Mouse (Mus musculus): ENCODE results near the gene Tmem89. TPM values are rescaled to one million over a fixed set of nuclear protein-coding genes. Genes with fewer than 3 reads are reported as not detected.
A peak's percentile ranks its signal among the peaks of the same experiment; 100 is the strongest.

Tmem89 gene
- polyA plus RNA-seq, 1 experiment from 2014 or later = not detected

GRCm38 (mm10) chr9:108936418-108937364 lies 22.3 kb downstream of the Tmem89 start, which contains the start of gene Uqcrc1:
Gene Uqcrc1, plus strand, starts transcription at chr9:108936633.
- H3K27me3 ChIP-seq (ENCODE audit: control insufficient read depth, insufficient read depth, low read length) = no peaks in the 10 kb centered on the region
- H3K9me3 ChIP-seq (ENCODE audit: control insufficient read depth, low read length) = no peaks in the 10 kb centered on the region
- H3K36me3 ChIP-seq (ENCODE audit: control insufficient read depth, insufficient read depth, low read length) = peaks cover 38% of the 10 kb centered on the region
- peak within 1 kb of the TSS; percentile 73 to 97 for H3K4me3 ChIP-seq (ENCODE audit: control insufficient read depth in 1 of 2, insufficient read depth in 1 of 2, low read depth in 1 of 2, low read length in 2 of 2)
- peak within 1 kb of the TSS; percentile 98 for H3K9ac ChIP-seq (ENCODE audit: low read length)
- peak within 1 kb of the TSS; percentile 66 to 88 for H3K27ac ChIP-seq (replicated peaks in 1 of 2; ENCODE audit: control insufficient read depth in 1 of 2, insufficient read depth in 1 of 2, low read depth in 2 of 2, low read length in 2 of 2)
- peak within 1 kb of the TSS; percentile 76 for H3K4me2 ChIP-seq (ENCODE audit: low read length)
- under 1% methylated on average over 58 of the region's 58 CpGs for WGBS
- peak; percentile 75 for ATAC-seq (ENCODE audit: insufficient number of reproducible peaks, insufficient read depth, low FRiP score, low read depth)
- peaks cover 0 to 4% of the 10 kb centered on the region in 2 experiments; a peak in 2 of 4 replicates for H3K4me1 ChIP-seq (ENCODE audit: control insufficient read depth in 2 of 2, insufficient read depth in 2 of 2, low read length in 2 of 2)

- Histone ChIP-seq H3K4me2 (ENCODE audit: low read length) (no peak overlapping the region), H3K9ac (ENCODE audit: low read length) (no peak overlapping the region), H3K27me3 (ENCODE audit: control insufficient read depth, insufficient read depth, low read length) (no peaks in the 10 kb centered on the region), H3K36me3 (ENCODE audit: control insufficient read depth, insufficient read depth, low read length) (peaks cover 96% of the 10 kb centered on the region), H3K9me3 (ENCODE audit: control insufficient read depth, low read length) (no peaks in the 10 kb centered on the region), H3K4me3 (ENCODE audit: control insufficient read depth in 1 of 2, insufficient read depth in 1 of 2, low read depth in 1 of 2, low read length in 2 of 2) (no peak overlapping the region), H3K4me1 (ENCODE audit: control insufficient read depth in 2 of 2, insufficient read depth in 2 of 2, low read length in 2 of 2) (peaks cover 10 to 18% of the 10 kb centered on the region in 2 experiments; a peak in 3 of 4 replicates), H3K27ac (replicated peaks in 1 of 2; ENCODE audit: control insufficient read depth in 1 of 2, insufficient read depth in 1 of 2, low read depth in 2 of 2, low read length in 2 of 2) (no peak overlapping the region)
- 68% methylated on average over 9 of the region's 9 CpGs for WGBS
- ATAC-seq (ENCODE audit: insufficient number of reproducible peaks, insufficient read depth, low FRiP score, low read depth) = no peak
These were observed 30.7 kb downstream of the Tmem89 start for GRCm38 (mm10) chr9:108945111-108945510.

GRCm38 (mm10) chr9:108945608-108946007 lies 31.2 kb downstream of the Tmem89 start:
- H3K27ac ChIP-seq (replicated peaks in 1 of 2; ENCODE audit: control insufficient read depth in 1 of 2, insufficient read depth in 1 of 2, low read depth in 2 of 2, low read length in 2 of 2) = no peak overlapping the region
- no peak overlapping the region for H3K4me3 ChIP-seq (ENCODE audit: control insufficient read depth in 1 of 2, insufficient read depth in 1 of 2, low read depth in 1 of 2, low read length in 2 of 2)
- WGBS = 89% methylated on average over 5 of the region's 5 CpGs
- no peak overlapping the region for H3K4me2 ChIP-seq (ENCODE audit: low read length)
- no peaks in the 10 kb centered on the region for H3K9me3 ChIP-seq (ENCODE audit: control insufficient read depth, low read length)
- no peaks in the 10 kb centered on the region for H3K27me3 ChIP-seq (ENCODE audit: control insufficient read depth, insufficient read depth, low read length)
- peaks cover 12 to 19% of the 10 kb centered on the region in 2 experiments; a peak in 3 of 4 replicates for H3K4me1 ChIP-seq (ENCODE audit: control insufficient read depth in 2 of 2, insufficient read depth in 2 of 2, low read length in 2 of 2)
- peaks cover 96% of the 10 kb centered on the region for H3K36me3 ChIP-seq (ENCODE audit: control insufficient read depth, insufficient read depth, low read length)
- ATAC-seq (ENCODE audit: insufficient number of reproducible peaks, insufficient read depth, low FRiP score, low read depth) = no peak
- no peak overlapping the region for H3K9ac ChIP-seq (ENCODE audit: low read length)

- Histone ChIP-seq H3K4me1 (ENCODE audit: control insufficient read depth in 2 of 2, insufficient read depth in 2 of 2, low read length in 2 of 2) (peaks cover 14 to 34% of the 10 kb centered on the region in 2 experiments; a peak in 3 of 4 replicates), H3K27ac (replicated peaks in 1 of 2; ENCODE audit: control insufficient read depth in 1 of 2, insufficient read depth in 1 of 2, low read depth in 2 of 2, low read length in 2 of 2) (peak overlapping the region; percentile 15 to 69; a peak in 3 of 4 replicates), H3K36me3 (ENCODE audit: control insufficient read depth, insufficient read depth, low read length) (peaks cover 65% of the 10 kb centered on the region), H3K4me3 (ENCODE audit: control insufficient read depth in 1 of 2, insufficient read depth in 1 of 2, low read depth in 1 of 2, low read length in 2 of 2) (no peak overlapping the region), H3K9ac (ENCODE audit: low read length) (no peak overlapping the region; the same call in 1 of the 2 replicates), H3K9me3 (ENCODE audit: control insufficient read depth, low read length) (no peaks in the 10 kb centered on the region), H3K4me2 (ENCODE audit: low read length) (no peak overlapping the region), H3K27me3 (ENCODE audit: control insufficient read depth, insufficient read depth, low read length) (peaks cover 15% of the 10 kb centered on the region)
- ATAC-seq (ENCODE audit: insufficient number of reproducible peaks, insufficient read depth, low FRiP score, low read depth) = no peak
- 57% methylated on average over 13 of the region's 13 CpGs for WGBS
These were observed 35.0 kb downstream of the Tmem89 start for GRCm38 (mm10) chr9:108949231-108949966.

GRCm38 (mm10) chr9:108949967-108950728 lies 35.7 kb downstream of the Tmem89 start:
- WGBS = 63% methylated on average over 9 of the region's 9 CpGs
- Histone ChIP-seq H3K4me1 (ENCODE audit: control insufficient read depth in 2 of 2, insufficient read depth in 2 of 2, low read length in 2 of 2) (peaks cover 14 to 34% of the 10 kb centered on the region in 2 experiments; a peak in 3 of 4 replicates), H3K27ac (replicated peaks in 1 of 2; ENCODE audit: control insufficient read depth in 1 of 2, insufficient read depth in 1 of 2, low read depth in 2 of 2, low read length in 2 of 2) (peak overlapping the region; percentile 69 to 73), H3K36me3 (ENCODE audit: control insufficient read depth, insufficient read depth, low read length) (peaks cover 58% of the 10 kb centered on the region), H3K9ac (ENCODE audit: low read length) (peak overlapping the region; percentile 30), H3K9me3 (ENCODE audit: control insufficient read depth, low read length) (no peaks in the 10 kb centered on the region), H3K4me2 (ENCODE audit: low read length) (no peak overlapping the region), H3K4me3 (ENCODE audit: control insufficient read depth in 1 of 2, insufficient read depth in 1 of 2, low read depth in 1 of 2, low read length in 2 of 2) (no peak overlapping the region), H3K27me3 (ENCODE audit: control insufficient read depth, insufficient read depth, low read length) (peaks cover 17% of the 10 kb centered on the region)
- 0 out of 2 replicates have a peak, but pooled peaks have one; percentile 4 for ATAC-seq (ENCODE audit: insufficient number of reproducible peaks, insufficient read depth, low FRiP score, low read depth)

GRCm38 (mm10) chr9:108953081-108953636 lies 38.7 kb downstream of the Tmem89 start, which contains the start of gene Col7a1:
Gene Col7a1, plus strand, starts transcription at chr9:108953586.
- Histone ChIP-seq H3K27ac (replicated peaks in 1 of 2; ENCODE audit: control insufficient read depth in 1 of 2, insufficient read depth in 1 of 2, low read depth in 2 of 2, low read length in 2 of 2) (no peak within 1 kb of the TSS), H3K27me3 (ENCODE audit: control insufficient read depth, insufficient read depth, low read length) (peaks cover 17% of the 10 kb centered on the region), H3K4me1 (ENCODE audit: control insufficient read depth in 2 of 2, insufficient read depth in 2 of 2, low read length in 2 of 2) (peaks cover 14 to 34% of the 10 kb centered on the region in 2 experiments; a peak in 3 of 4 replicates), H3K4me3 (ENCODE audit: control insufficient read depth in 1 of 2, insufficient read depth in 1 of 2, low read depth in 1 of 2, low read length in 2 of 2) (peak within 1 kb of the TSS; percentile 30), H3K9me3 (ENCODE audit: control insufficient read depth, low read length) (no peaks in the 10 kb centered on the region), H3K9ac (ENCODE audit: low read length) (peak within 1 kb of the TSS; percentile 48), H3K4me2 (ENCODE audit: low read length) (peak within 1 kb of the TSS; percentile 58), H3K36me3 (ENCODE audit: control insufficient read depth, insufficient read depth, low read length) (peaks cover 28% of the 10 kb centered on the region)
- ATAC-seq (ENCODE audit: insufficient number of reproducible peaks, insufficient read depth, low FRiP score, low read depth) = no peak
- WGBS = 10% methylated on average over 14 of the region's 15 CpGs

Data from heart, embryonic 14.5 days (tissue).